Mouse (Mus musculus): ENCODE data around the gene Mapk6. TPM values are rescaled to one million over a fixed set of nuclear protein-coding genes. Genes with fewer than 3 reads are reported as not detected.
"Not testable (repeated sequence)": the region's sequence is repeated elsewhere in the genome, so short reads cannot be mapped to it uniquely, and the experiment has no call there.

Gene Mapk6
- polyA plus RNA-seq, 1 experiment from 2014 or later: 150 TPM

DNA sequence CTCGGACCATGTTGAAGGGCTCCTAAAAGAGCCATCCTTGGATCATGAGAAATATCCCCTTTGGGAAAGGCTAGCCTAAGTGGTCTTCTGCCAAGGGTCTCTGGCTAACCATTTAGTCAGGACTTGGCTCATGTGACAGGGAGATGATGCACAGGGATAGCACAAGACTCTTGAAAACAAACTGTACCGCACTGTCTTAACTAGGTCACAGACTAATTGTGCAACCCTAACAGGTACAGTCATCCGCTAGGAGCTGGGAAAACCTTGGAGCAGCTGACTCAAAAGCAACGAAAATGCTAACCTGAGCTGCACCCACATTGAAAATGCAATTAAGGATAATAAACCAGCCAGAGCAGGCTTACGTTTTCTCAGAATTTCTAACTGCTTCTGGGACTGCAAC, 43.6 kb downstream of the Mapk6 start:
- WGBS: 65% methylated on average over 5 of the region's 5 CpGs

DNA sequence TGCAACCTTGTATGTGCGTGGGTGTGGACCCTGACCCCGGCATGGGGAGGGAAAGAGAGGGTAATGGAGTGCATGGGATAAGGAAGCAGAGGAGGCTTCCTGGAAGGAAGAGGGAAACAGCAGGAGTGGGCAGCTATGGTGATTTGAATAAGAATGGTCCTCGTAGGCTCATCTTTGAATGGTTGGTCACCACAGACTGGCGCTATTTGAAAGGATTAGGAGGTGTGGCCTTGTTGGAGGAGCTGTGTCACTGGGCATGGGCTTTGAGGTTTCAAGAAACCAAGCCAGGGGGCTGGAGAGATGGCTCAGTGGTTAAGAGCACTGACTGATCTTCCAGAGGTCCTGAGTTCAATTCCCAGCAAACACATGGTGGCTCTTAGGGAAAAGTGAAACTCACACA, 44.6 kb downstream of the Mapk6 start:
- 65% methylated on average over 4 of the region's 4 CpGs for WGBS
- H3K36me3 ChIP-seq: no peaks in the 10 kb centered on the region
- H3K27ac ChIP-seq (replicated peaks): no peak overlapping the region
- no peak for ATAC-seq (ENCODE audit: low FRiP score)
- no peaks in the 10 kb centered on the region for H3K27me3 ChIP-seq (replicated peaks)
- H3K4me3 ChIP-seq (replicated peaks): no peak overlapping the region
- H3K4me2 ChIP-seq: no peak overlapping the region
- H3K9me3 ChIP-seq (replicated peaks): no peaks in the 10 kb centered on the region
- H3K4me1 ChIP-seq: no peaks in the 10 kb centered on the region
- no peak overlapping the region for H3K9ac ChIP-seq (replicated peaks)

More for the DNA sequence above, 43.6 kb downstream of the Mapk6 start:
- Histone ChIP-seq H3K4me3 (replicated peaks) (no peak overlapping the region), H3K4me1 (no peaks in the 10 kb centered on the region), H3K27ac (replicated peaks) (no peak overlapping the region), H3K4me2 (no peak overlapping the region), H3K9ac (replicated peaks) (no peak overlapping the region), H3K27me3 (replicated peaks) (no peaks in the 10 kb centered on the region), H3K36me3 (no peaks in the 10 kb centered on the region), H3K9me3 (replicated peaks) (no peaks in the 10 kb centered on the region; the same call in 1 of the 2 replicates)
- ATAC-seq (ENCODE audit: low FRiP score): no peak

DNA sequence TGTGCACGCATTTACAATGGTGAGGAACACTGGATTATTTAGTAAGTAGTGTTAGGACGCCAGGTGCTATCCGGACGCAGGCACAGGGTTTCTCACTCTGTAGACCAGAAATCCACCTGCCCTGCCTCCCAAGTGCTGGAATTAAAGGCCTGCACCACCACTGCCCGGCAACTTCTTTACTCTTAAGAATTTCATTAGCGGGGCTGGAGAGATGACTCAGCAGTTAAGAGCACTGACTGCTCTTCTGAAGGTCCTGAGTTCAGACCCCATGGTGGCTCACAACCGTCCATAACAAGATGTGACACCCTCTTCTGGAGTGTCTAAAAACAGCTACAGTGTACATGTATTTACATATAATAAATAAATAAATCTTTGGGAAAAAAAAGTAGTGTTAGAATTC, 46.1 kb downstream of the Mapk6 start:
- WGBS: 75% methylated on average over 7 of the region's 7 CpGs
- ATAC-seq (ENCODE audit: low FRiP score): not testable (repeated sequence)

DNA sequence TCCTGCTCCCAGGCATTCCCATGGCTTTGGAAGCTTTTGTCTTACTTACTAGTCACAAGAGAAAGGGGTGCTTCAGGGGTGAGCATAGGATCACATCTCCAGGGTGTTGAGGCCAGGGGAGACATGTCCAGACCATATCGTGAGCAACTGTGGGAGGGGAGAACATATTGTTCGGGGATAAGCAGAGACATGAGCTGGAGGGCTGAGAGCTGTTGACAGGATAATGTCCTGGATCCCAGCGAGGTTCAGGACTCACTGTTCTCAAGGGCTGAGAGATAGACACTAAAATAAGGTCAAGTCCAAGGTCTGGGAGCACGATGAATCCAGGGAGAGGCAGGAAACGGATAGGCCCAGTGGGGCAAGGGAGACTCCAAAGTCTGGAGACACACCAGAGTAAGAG, 46.8 kb downstream of the Mapk6 start:
- 84% methylated on average over 5 of the region's 5 CpGs for WGBS
- Histone ChIP-seq H3K9me3 (replicated peaks) (no peaks in the 10 kb centered on the region), H3K9ac (replicated peaks) (no peak overlapping the region), H3K27me3 (replicated peaks) (no peaks in the 10 kb centered on the region), H3K27ac (replicated peaks) (no peak overlapping the region), H3K4me1 (no peaks in the 10 kb centered on the region), H3K4me3 (replicated peaks) (no peak overlapping the region), H3K4me2 (no peak overlapping the region), H3K36me3 (no peaks in the 10 kb centered on the region)
- no peak for ATAC-seq (ENCODE audit: low FRiP score)

More for the DNA sequence above, 46.1 kb downstream of the Mapk6 start:
- H3K27ac ChIP-seq (replicated peaks); H3K9ac ChIP-seq (replicated peaks); H3K4me2 ChIP-seq; H3K4me1 ChIP-seq; H3K36me3 ChIP-seq; H3K9me3 ChIP-seq (replicated peaks); H3K4me3 ChIP-seq (replicated peaks); H3K27me3 ChIP-seq (replicated peaks): not testable (repeated sequence)

DNA sequence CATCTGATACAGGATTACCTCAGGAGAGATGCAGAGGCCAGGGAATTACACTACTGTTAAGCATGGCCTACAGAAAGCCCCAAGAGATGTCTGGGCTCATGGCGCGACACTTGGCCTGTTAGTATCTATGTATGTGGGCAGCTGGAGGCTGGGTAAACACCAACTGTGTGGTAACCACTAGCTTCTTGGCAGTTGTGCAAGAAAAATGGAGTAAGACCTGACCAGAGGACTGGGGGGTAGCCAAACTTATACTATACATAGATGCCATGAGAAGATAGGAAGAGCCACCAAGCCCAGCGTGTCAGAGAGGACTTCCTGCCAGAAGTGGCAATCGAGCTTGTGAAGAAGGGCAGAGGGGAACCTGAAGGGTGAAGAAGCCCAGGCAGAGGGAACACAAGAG, 47.6 kb downstream of the Mapk6 start:
- no peaks in the 10 kb centered on the region for H3K4me1 ChIP-seq
- WGBS: 89% methylated on average over 4 of the region's 4 CpGs
- no peak overlapping the region for H3K4me2 ChIP-seq
- no peak overlapping the region for H3K27ac ChIP-seq (replicated peaks)
- no peak overlapping the region for H3K4me3 ChIP-seq (replicated peaks)
- no peak overlapping the region for H3K9ac ChIP-seq (replicated peaks)
- ATAC-seq (ENCODE audit: low FRiP score): no peak
- no peaks in the 10 kb centered on the region for H3K9me3 ChIP-seq (replicated peaks)
- H3K36me3 ChIP-seq: no peaks in the 10 kb centered on the region
- H3K27me3 ChIP-seq (replicated peaks): no peaks in the 10 kb centered on the region

DNA sequence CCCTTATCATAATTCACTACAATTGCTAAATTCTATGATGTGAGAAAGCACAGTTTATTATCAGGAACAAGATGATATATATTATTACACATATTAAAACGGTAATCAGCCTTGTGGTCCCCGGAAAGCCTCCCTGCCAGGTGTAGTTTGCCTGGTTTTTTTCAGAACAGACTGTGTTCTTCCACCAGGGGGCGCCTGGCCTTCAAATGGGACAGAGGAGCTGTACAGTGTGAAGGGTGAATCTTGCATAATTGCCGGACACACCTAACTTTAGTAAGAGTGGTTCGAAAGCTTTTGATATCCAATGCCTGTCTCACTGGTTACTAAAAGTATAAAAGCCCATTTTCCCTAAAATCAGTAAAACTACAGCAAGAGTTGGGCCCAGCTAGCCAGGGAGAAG, 48.1 kb downstream of the Mapk6 start:
- 39% methylated on average over 5 of the region's 5 CpGs for WGBS
- Histone ChIP-seq H3K4me3 (replicated peaks) (no peak overlapping the region), H3K27me3 (replicated peaks) (no peaks in the 10 kb centered on the region), H3K36me3 (no peaks in the 10 kb centered on the region), H3K4me1 (no peaks in the 10 kb centered on the region), H3K9ac (replicated peaks) (no peak overlapping the region), H3K9me3 (replicated peaks) (no peaks in the 10 kb centered on the region), H3K4me2 (no peak overlapping the region), H3K27ac (replicated peaks) (no peak overlapping the region)
- no peak for ATAC-seq (ENCODE audit: low FRiP score)

DNA sequence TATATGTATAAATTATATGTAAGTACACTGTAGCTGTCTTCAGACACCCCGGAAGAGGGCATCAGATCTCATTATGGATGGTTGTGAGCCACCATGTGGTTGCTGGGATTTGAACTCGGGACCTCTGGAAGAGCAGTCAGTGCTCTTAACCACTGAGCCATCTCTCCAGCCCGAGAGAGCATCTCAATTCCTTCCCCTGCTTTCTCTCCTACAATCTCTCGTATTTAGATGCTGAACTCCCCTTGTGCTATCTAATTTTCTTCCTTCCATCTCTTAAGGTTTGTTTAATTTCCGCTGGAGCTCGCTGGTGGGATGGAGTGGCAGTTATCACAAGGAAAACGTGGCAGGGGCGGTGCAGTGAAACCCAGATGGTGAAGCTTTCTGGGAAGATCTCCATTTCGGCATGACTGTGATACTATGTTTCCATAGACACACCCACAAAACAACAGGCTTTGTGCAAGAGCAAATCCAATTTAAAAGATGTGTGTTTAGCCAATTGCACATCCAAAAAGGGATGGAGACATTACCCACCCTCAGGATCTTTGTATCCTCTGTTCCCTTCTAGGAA, 52.6 kb downstream of the Mapk6 start:
- Histone ChIP-seq H3K4me2 (no peak overlapping the region), H3K9me3 (replicated peaks) (no peaks in the 10 kb centered on the region), H3K9ac (replicated peaks) (no peak overlapping the region), H3K36me3 (no peaks in the 10 kb centered on the region), H3K4me1 (no peaks in the 10 kb centered on the region), H3K27ac (replicated peaks) (no peak overlapping the region), H3K27me3 (replicated peaks) (no peaks in the 10 kb centered on the region), H3K4me3 (replicated peaks) (no peak overlapping the region)
- no peak for ATAC-seq (ENCODE audit: low FRiP score)
- 86% methylated on average over 9 of the region's 9 CpGs for WGBS

DNA sequence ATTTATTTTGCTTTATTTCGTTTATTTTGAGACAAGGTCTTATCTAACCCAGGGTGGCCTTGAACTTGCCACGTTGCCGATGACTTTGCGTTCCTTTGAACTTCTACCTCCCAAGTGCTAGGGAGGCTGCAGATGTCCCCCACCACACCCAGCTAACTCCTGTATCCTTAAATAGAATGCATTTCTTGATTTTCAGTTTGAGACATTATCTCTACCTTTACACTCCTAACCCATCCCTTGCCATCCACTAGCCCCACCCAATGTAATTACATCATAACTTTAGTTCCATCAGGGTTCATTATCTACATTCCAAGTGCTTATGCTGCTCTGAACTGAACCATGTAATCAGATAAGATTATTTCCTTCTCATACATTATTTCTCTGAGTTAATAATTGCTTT, 54.0 kb downstream of the Mapk6 start:
- Histone ChIP-seq H3K9me3 (replicated peaks) (no peaks in the 10 kb centered on the region), H3K9ac (replicated peaks) (no peak overlapping the region), H3K27ac (replicated peaks) (no peak overlapping the region), H3K4me3 (replicated peaks) (no peak overlapping the region), H3K27me3 (replicated peaks) (no peaks in the 10 kb centered on the region), H3K36me3 (no peaks in the 10 kb centered on the region), H3K4me2 (no peak overlapping the region), H3K4me1 (no peaks in the 10 kb centered on the region)
- WGBS: 89% methylated on average over 4 of the region's 4 CpGs
- no peak for ATAC-seq (ENCODE audit: low FRiP score)

DNA sequence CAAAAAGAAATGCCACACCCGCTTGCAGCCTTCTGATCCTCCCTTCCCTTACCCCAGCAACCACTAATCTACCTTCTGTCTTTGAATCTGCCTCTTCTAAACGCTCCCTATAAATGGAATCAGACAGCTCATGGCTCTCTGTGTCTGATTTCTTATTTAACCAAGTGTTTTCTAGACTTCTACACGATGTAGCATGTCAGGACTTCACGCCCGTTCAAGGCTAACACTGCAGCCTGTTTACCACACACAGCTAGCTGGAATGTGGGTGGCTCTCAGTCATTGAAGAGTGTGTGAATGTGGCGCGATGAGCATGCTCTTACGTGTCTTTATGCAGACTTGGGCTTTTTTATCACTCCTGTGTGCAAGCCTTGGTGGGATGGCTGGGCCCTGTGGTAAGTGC, 56.7 kb downstream of the Mapk6 start:
- H3K27ac ChIP-seq (replicated peaks): no peak overlapping the region

DNA sequence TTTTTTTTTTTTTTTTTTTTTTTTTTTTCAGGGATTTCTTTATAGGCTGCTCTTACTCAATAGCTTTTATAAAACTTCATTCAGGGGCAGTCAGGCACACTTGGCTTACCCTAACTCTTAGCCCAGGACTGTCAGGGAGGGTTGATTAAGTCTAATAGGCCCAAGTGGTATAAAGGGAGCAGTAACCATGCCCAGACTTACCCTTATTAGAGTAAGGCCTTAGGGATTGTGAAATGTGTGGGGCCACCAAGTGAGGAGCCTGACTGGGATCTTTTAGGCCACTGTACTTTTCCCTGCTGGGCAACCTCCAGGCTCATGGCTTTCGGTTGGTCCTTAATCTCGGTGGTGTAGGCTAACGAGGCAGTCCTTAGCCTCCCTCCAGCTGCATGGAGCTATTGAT, 61.2 kb downstream of the Mapk6 start:
- WGBS: 81% methylated on average over 3 of the region's 3 CpGs
- Histone ChIP-seq H3K4me3 (replicated peaks) (no peak overlapping the region), H3K36me3 (peaks cover 28% of the 10 kb centered on the region), H3K4me2 (no peak overlapping the region), H3K9ac (replicated peaks) (no peak overlapping the region), H3K9me3 (replicated peaks) (no peaks in the 10 kb centered on the region), H3K27ac (replicated peaks) (no peak overlapping the region), H3K4me1 (no peaks in the 10 kb centered on the region), H3K27me3 (replicated peaks) (no peaks in the 10 kb centered on the region)
- no peak for ATAC-seq (ENCODE audit: low FRiP score)

More for the DNA sequence above, 56.7 kb downstream of the Mapk6 start:
- Histone ChIP-seq H3K9ac (replicated peaks) (no peak overlapping the region), H3K9me3 (replicated peaks) (no peaks in the 10 kb centered on the region), H3K4me3 (replicated peaks) (no peak overlapping the region), H3K4me2 (no peak overlapping the region), H3K27me3 (replicated peaks) (no peaks in the 10 kb centered on the region), H3K36me3 (no peaks in the 10 kb centered on the region), H3K4me1 (no peaks in the 10 kb centered on the region)
- ATAC-seq (ENCODE audit: low FRiP score): no peak
- 73% methylated on average over 8 of the region's 8 CpGs for WGBS

DNA sequence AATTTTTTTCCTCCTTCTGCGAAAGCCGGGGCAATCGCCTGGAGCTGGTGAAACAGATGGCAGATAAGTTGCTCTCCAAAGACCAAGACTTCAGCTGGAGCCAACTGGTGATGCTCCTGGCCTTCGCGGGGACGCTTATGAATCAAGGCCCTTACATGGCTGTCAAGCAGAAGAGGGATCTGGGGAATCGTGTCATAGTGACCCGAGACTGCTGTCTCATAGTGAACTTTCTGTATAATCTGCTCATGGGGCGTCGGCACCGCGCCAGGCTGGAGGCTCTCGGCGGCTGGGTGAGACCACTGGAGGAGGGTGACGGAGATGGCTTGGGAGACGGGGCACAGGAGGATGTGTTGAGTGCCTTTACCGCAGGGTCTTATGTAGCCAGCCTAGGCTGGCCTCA, 61.7 kb downstream of the Mapk6 start:
- ATAC-seq (ENCODE audit: low FRiP score): no peak
- Histone ChIP-seq H3K4me1 (no peaks in the 10 kb centered on the region), H3K27me3 (replicated peaks) (no peaks in the 10 kb centered on the region), H3K4me2 (no peak overlapping the region), H3K9ac (replicated peaks) (no peak overlapping the region), H3K4me3 (replicated peaks) (no peak overlapping the region), H3K9me3 (replicated peaks) (no peaks in the 10 kb centered on the region), H3K27ac (replicated peaks) (no peak overlapping the region), H3K36me3 (peaks cover 33% of the 10 kb centered on the region)
- WGBS: 89% methylated on average over 17 of the region's 17 CpGs

DNA sequence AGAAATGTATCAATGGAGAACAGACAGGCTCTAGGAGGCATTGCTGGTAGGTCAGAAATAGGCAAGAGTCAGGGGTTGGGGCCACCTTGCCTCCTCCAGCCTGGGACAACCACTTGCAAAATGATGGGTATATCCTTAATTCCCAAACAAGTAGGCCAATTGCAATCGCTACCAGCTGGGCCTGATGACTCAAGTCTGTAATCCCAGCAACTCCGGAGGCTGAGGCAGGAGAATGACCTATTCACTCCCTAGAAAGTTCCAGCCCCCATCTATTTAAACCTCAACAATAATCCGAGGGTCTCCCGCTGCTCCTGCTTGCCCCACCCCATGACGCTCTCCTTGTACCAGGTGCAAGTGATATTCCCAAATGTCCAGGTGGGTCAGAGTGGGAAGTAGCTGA, 62.3 kb downstream of the Mapk6 start, which contains the start of gene Bcl2l10:
TSS of gene Bcl2l10 (plus strand) at position 301 of the 400 bp plus-strand sequence.
- no peaks in the 10 kb centered on the region for H3K27me3 ChIP-seq (replicated peaks)
- ATAC-seq (ENCODE audit: low FRiP score): no peak
- H3K9ac ChIP-seq (replicated peaks): no peak within 1 kb of the TSS
- H3K36me3 ChIP-seq: peaks cover 39% of the 10 kb centered on the region
- H3K4me1 ChIP-seq: no peaks in the 10 kb centered on the region
- 89% methylated on average over 5 of the region's 5 CpGs for WGBS
- no peaks in the 10 kb centered on the region for H3K9me3 ChIP-seq (replicated peaks)
- no peak within 1 kb of the TSS for H3K4me3 ChIP-seq (replicated peaks)
- H3K4me2 ChIP-seq: no peak within 1 kb of the TSS
- H3K27ac ChIP-seq (replicated peaks): no peak within 1 kb of the TSS

DNA sequence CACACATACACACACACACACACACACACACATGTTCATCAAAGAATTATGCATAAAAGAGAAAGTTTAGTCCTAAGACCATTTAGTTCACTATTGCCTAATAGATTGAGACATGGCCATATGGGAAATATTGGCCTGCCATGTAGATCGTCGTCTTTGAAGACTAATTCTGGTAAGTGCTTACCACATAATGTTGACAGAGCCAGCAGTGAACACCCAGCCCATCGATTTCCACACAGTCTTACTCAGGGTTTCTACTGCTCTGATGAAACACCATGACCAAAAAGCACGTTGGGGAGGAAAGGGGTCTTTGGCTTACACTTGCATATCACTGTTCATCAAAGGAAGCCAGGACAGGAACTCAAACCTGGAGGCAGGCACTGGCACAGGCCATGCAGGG, 67.4 kb downstream of the Mapk6 start:
- no peak overlapping the region for H3K27ac ChIP-seq (replicated peaks)
- no peak overlapping the region for H3K4me2 ChIP-seq
- 94% methylated on average over 4 of the region's 4 CpGs for WGBS
- H3K4me3 ChIP-seq (replicated peaks): no peak overlapping the region
- H3K9ac ChIP-seq (replicated peaks): no peak overlapping the region
- no peak for ATAC-seq (ENCODE audit: low FRiP score)
- no peaks in the 10 kb centered on the region for H3K9me3 ChIP-seq (replicated peaks)
- H3K4me1 ChIP-seq: no peaks in the 10 kb centered on the region
- peaks cover 83% of the 10 kb centered on the region for H3K36me3 ChIP-seq
- H3K27me3 ChIP-seq (replicated peaks): no peaks in the 10 kb centered on the region

Measured in neural tube, embryonic 15.5 days (tissue).